Mouse (Mus musculus) ES-E14 (cell line): ENCODE measurements around the gene Pdcd4. TPM values are rescaled to one million over a fixed set of nuclear protein-coding genes. Genes with fewer than 3 reads are reported as not detected.

Experiments
- DNase-seq: peaks from one replicate; pipeline ENCODE4 v3.0.0-alpha.2; 2013; ENCODE audit warnings: low read depth, low spot score
- H3K27ac ChIP-seq: 2 replicates; pipeline ENCODE4 v1.5.1; 2012; ENCODE audit warnings: low read depth, mild to moderate bottlenecking, low read length, moderate library complexity, mixed read lengths; ENCODE audit not compliant: poor library complexity, insufficient read depth, severe bottlenecking
- H3K36me3 ChIP-seq: 2 replicates; pipeline ENCODE4 v1.6.1; 2012; ENCODE audit warnings: mild to moderate bottlenecking, low read length, moderate library complexity, mixed read lengths; ENCODE audit not compliant: control insufficient read depth, poor library complexity, insufficient read depth, severe bottlenecking
- H3K4me1 ChIP-seq, 2 experiments: fragments of 150-350 bp in 1 of 2; sonication (generic) in 1 of 2; 2 replicates each; pipeline ENCODE4 v1.6.1; 2012; ENCODE audit warnings: low read length in 2 of 2, mild to moderate bottlenecking in 1 of 2, mixed read lengths in 1 of 2; ENCODE audit not compliant: control insufficient read depth in 2 of 2, insufficient read depth in 2 of 2, poor library complexity in 1 of 2
- H3K4me3 ChIP-seq, 2 experiments: fragments of 150-350 bp in 1 of 2; sonication (generic) in 1 of 2; 2 replicates each; pipeline ENCODE4 v1.5.1; 2012; ENCODE audit warnings: low read length in 2 of 2, low read depth in 1 of 2, mild to moderate bottlenecking in 1 of 2, mixed read lengths in 1 of 2; ENCODE audit not compliant: insufficient read depth in 1 of 2, poor library complexity in 1 of 2, severe bottlenecking in 1 of 2
- H3K9ac ChIP-seq: 2 replicates; pipeline ENCODE4 v1.6.1; 2012; ENCODE audit warnings: low read depth, mild to moderate bottlenecking, low read length, mixed read lengths; ENCODE audit not compliant: poor library complexity, insufficient read depth, severe bottlenecking
- H3K9me3 ChIP-seq: fragments of 150-350 bp; sonication (generic); 2 replicates; pipeline ENCODE4 v1.6.1; 2012; ENCODE audit warnings: low read depth, mild to moderate bottlenecking, low read length; ENCODE audit not compliant: control insufficient read depth, insufficient read depth
- CHD2 ChIP-seq: IDR thresholded peaks from 2 replicates; pipeline ENCODE4 v1.6.1; 2014; ENCODE audit warnings: mild to moderate bottlenecking, low read depth, low read length, inconsistent platforms
- HCFC1 ChIP-seq: IDR thresholded peaks from 2 replicates; pipeline ENCODE4 v1.6.1; 2012; ENCODE audit warnings: low read length, inconsistent platforms, borderline replicate concordance; ENCODE audit not compliant: insufficient read depth
- MAFK ChIP-seq: IDR thresholded peaks from 2 replicates; pipeline ENCODE4 v1.6.1; 2014; ENCODE audit warnings: mild to moderate bottlenecking, low read depth, low read length, inconsistent platforms; ENCODE audit not compliant: insufficient read depth
- ZC3H11A ChIP-seq: IDR thresholded peaks from 2 replicates; pipeline ENCODE4 v1.6.1; 2012; ENCODE audit warnings: low read depth, mild to moderate bottlenecking, inconsistent platforms, low read length, borderline replicate concordance
- ZNF384 ChIP-seq: IDR thresholded peaks from 2 replicates; pipeline ENCODE4 v1.6.1; 2012; ENCODE audit warnings: low read depth, low read length, inconsistent platforms
- in situ Hi-C, 2 experiments: fragments of 600-800 bp; cut with MboI; formaldehyde crosslinking; loops; one replicate each; pipeline ENCODE4 v1.15.1; 2025; ENCODE audit warnings: low sequenced_read_pairs in 2 of 2, inconsistent platforms in 1 of 2; ENCODE audit not compliant: unreplicated experiment in 2 of 2
- total RNA-seq: library from RNA; depleted of rRNA; stranded (reverse); fragments of 300-350 nt; gene quantifications from 2 replicates; pipeline ENCODE4 v1.2.3, GENCODE M21; 2012

Pdcd4 gene
- total RNA-seq, 1 experiment: 13.4 TPM

GRCm38 (mm10) chr19:53855781-53856180 is 36.2 kb upstream of the Pdcd4 start:
- H3K9me3 ChIP-seq: no peaks in the 10 kb centered on the region
- no peaks in the 10 kb centered on the region for H3K36me3 ChIP-seq
- no peak overlapping the region for H3K27ac ChIP-seq
- no peak for DNase-seq
- peaks cover 0 to 10% of the 10 kb centered on the region in 2 experiments; a peak in 1 of 4 replicates for H3K4me1 ChIP-seq
- in situ Hi-C loops: no loop called here
- H3K9ac ChIP-seq: no peak overlapping the region
- TF ChIP-seq HCFC1 (no peak), ZC3H11A (no peak), MAFK (no peak), ZNF384 (no peak), CHD2 (no peak)
- H3K4me3 ChIP-seq: no peak overlapping the region

GRCm38 (mm10) chr19:53856794-53857193 is 35.2 kb upstream of the Pdcd4 start:
- Histone ChIP-seq H3K9ac (no peak overlapping the region), H3K27ac (no peak overlapping the region), H3K4me1 (peaks cover 0 to 10% of the 10 kb centered on the region in 2 experiments; a peak in 1 of 4 replicates), H3K4me3 (no peak overlapping the region), H3K36me3 (no peaks in the 10 kb centered on the region), H3K9me3 (no peaks in the 10 kb centered on the region)
- in situ Hi-C loops: no loop called here
- no peak for DNase-seq
- TF ChIP-seq MAFK (no peak), ZC3H11A (no peak), HCFC1 (no peak), CHD2 (no peak), ZNF384 (no peak)

GRCm38 (mm10) chr19:53857962-53858361 is 34.1 kb upstream of the Pdcd4 start:
- in situ Hi-C loops: no loop called here
- TF ChIP-seq MAFK (no peak), HCFC1 (no peak), ZC3H11A (no peak), CHD2 (no peak), ZNF384 (no peak)

GRCm38 (mm10) chr19:53859149-53859548 is 32.9 kb upstream of the Pdcd4 start:
- peak; percentile 54 for DNase-seq
- Histone ChIP-seq H3K27ac (no peak overlapping the region), H3K36me3 (no peaks in the 10 kb centered on the region), H3K4me3 (no peak overlapping the region; a peak in 1 of 4 replicates), H3K9ac (no peak overlapping the region), H3K9me3 (no peaks in the 10 kb centered on the region), H3K4me1 (peaks cover 0 to 10% of the 10 kb centered on the region in 2 experiments; a peak in 1 of 4 replicates)
- TF ChIP-seq CHD2: no peak
- TF ChIP-seq ZC3H11A: no peak
- TF ChIP-seq MAFK: no peak
- no peak for TF ChIP-seq HCFC1
- TF ChIP-seq ZNF384: no peak
- in situ Hi-C loops: no loop called here

More at GRCm38 (mm10) chr19:53857962-53858361, 34.1 kb upstream of the Pdcd4 start:
- no peak overlapping the region for H3K9ac ChIP-seq
- no peaks in the 10 kb centered on the region for H3K9me3 ChIP-seq
- H3K4me3 ChIP-seq: no peak overlapping the region
- H3K4me1 ChIP-seq: peaks cover 0 to 10% of the 10 kb centered on the region in 2 experiments; a peak in 1 of 4 replicates
- no peaks in the 10 kb centered on the region for H3K36me3 ChIP-seq
- H3K27ac ChIP-seq: no peak overlapping the region
- DNase-seq: no peak

- DNase-seq: no peak
- no peaks in the 10 kb centered on the region for H3K36me3 ChIP-seq
- H3K4me1 ChIP-seq: peaks cover 0 to 10% of the 10 kb centered on the region in 2 experiments; a peak in 1 of 4 replicates
- H3K9me3 ChIP-seq: no peaks in the 10 kb centered on the region
- no peak overlapping the region for H3K4me3 ChIP-seq
- no peak overlapping the region for H3K27ac ChIP-seq
- H3K9ac ChIP-seq: no peak overlapping the region
- in situ Hi-C loops: no loop called here
- TF ChIP-seq ZC3H11A (no peak), HCFC1 (no peak), MAFK (no peak), ZNF384 (no peak), CHD2 (no peak)
Observed at GRCm38 (mm10) chr19:53859593-53859992, 32.4 kb upstream of the Pdcd4 start.
